Mouse (Mus musculus): ENCODE data around the gene Dhrs2.

DNA sequence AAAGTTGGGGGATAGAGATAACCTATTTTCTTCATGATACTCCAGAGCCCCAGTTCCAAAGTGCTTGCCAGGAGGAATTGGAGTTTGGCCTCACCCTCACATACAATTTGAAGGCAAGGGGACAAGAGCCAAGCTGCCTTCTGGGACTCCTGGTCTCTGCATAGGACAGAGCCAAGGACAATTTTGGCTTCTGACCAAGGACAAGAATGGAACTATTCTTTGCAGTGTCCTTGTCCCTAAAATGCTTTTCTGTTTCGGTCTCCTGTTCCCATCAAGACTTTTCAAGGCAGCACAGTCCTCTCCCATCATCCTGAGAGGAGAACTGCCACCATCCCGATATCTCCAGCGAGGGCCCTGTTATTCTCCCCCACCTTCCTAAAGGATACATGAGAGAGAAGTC is 8.2 kb upstream of the Dhrs2 start:
- TF ChIP-seq POLR2A (IDR thresholded peaks at IDR 0.05; ENCODE audit: control insufficient read depth, low read depth, low read length) (no peak), CTCF (IDR thresholded peaks at IDR 0.05; ENCODE audit: control insufficient read depth, insufficient read depth, insufficient replicate concordance, low read depth, low read length) (no peak)

Measured in testis, adult 2 months (tissue).